Mouse (Mus musculus): Measurements from ENCODE around the gene Spag8. TPM values are rescaled to one million over a fixed set of nuclear protein-coding genes. Genes with fewer than 3 reads are reported as not detected.

Gene Spag8
- polyA plus RNA-seq, 1 experiment from 2014 or later = 1.8 TPM

DNA sequence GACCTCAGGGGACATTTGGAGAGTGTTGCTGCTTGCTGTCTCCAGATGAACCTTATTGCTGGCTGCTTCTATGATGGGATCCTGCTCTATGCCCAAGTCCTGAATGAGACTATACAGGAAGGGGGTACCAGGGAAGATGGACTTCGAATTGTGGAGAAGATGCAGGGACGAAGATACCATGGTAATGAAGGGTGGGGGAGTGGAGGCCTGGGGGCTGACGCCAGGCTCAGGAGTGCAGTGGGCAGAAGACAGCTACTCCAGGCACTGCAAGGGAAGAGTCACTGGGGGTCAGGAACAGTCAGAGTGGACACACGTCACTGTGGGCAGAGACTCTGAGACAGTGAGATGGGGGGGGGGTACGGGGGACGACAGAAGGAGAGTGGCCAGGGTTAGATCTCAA lies 12.9 kb downstream of the Spag8 start:
- Histone ChIP-seq H3K36me3 (peaks cover 17% of the 10 kb centered on the region; the same call in 1 of the 2 replicates), H3K4me2 (replicated peaks) (no peak overlapping the region), H3K9ac (no peak overlapping the region), H3K27me3 (no peaks in the 10 kb centered on the region), H3K27ac (no peak overlapping the region), H3K9me3 (no peaks in the 10 kb centered on the region), H3K4me1 (no peaks in the 10 kb centered on the region), H3K4me3 (no peak overlapping the region)
- 87% methylated on average over 6 of the region's 6 CpGs for WGBS
- ATAC-seq (ENCODE audit: insufficient number of reproducible peaks, insufficient read depth, low FRiP score, low TSS enrichment) = no peak

DNA sequence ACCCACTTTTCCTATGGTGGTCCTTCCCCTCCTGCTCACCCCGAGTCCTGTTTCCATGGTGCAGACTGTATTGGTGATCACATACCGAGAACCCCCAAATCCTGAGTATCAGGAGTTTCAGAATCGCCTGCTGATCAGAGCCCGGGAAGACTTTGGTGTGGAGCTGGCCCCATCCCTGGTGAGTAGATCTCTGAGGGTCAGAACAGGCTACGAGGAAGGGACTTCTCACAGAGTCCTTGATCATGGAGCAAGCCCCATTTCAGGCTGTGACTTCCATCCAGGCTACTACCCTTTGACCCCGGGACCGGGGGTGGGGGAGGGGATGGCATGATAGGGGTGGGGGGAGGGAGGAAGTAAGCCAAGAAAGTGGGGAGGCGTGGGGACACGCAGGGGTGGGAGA lies 13.3 kb downstream of the Spag8 start:
- 63% methylated on average over 9 of the region's 9 CpGs for WGBS
- Histone ChIP-seq H3K4me1 (no peaks in the 10 kb centered on the region), H3K4me3 (no peak overlapping the region), H3K36me3 (peaks cover 17% of the 10 kb centered on the region; the same call in 1 of the 2 replicates), H3K27ac (no peak overlapping the region), H3K9ac (no peak overlapping the region), H3K4me2 (replicated peaks) (no peak overlapping the region), H3K9me3 (no peaks in the 10 kb centered on the region), H3K27me3 (no peaks in the 10 kb centered on the region)
- ATAC-seq (ENCODE audit: insufficient number of reproducible peaks, insufficient read depth, low FRiP score, low TSS enrichment) = no peak

DNA sequence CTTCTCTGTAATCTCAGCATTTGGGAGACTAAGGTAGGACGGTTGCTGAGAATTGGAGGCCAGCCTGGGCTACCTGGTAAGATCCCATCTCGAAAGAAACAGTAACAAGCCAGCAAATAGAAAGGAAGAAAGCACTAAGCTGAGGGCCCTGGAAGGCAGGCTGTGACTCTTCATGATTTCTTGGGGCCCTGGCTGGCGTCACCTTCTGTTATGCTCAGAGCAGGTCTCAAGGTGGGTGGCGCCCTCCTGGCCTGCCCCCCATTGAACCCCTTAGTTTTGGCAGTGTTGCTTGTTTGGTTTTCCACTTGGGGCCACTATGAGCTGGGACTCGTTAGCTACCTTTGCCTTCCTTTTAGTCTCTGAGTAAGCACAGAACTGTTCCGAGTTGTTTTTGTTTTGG lies 16.6 kb downstream of the Spag8 start:
- H3K4me1 ChIP-seq = peaks cover 18% of the 10 kb centered on the region
- peaks cover 7% of the 10 kb centered on the region; the same call in 1 of the 2 replicates for H3K36me3 ChIP-seq
- no peaks in the 10 kb centered on the region for H3K9me3 ChIP-seq
- peaks cover 5% of the 10 kb centered on the region; the same call in 1 of the 2 replicates for H3K27me3 ChIP-seq
- no peak overlapping the region for H3K27ac ChIP-seq
- H3K4me3 ChIP-seq = no peak overlapping the region
- ATAC-seq (ENCODE audit: insufficient number of reproducible peaks, insufficient read depth, low FRiP score, low TSS enrichment) = no peak
- H3K9ac ChIP-seq = no peak overlapping the region
- no peak overlapping the region for H3K4me2 ChIP-seq (replicated peaks)
- WGBS = 72% methylated on average over 6 of the region's 6 CpGs

DNA sequence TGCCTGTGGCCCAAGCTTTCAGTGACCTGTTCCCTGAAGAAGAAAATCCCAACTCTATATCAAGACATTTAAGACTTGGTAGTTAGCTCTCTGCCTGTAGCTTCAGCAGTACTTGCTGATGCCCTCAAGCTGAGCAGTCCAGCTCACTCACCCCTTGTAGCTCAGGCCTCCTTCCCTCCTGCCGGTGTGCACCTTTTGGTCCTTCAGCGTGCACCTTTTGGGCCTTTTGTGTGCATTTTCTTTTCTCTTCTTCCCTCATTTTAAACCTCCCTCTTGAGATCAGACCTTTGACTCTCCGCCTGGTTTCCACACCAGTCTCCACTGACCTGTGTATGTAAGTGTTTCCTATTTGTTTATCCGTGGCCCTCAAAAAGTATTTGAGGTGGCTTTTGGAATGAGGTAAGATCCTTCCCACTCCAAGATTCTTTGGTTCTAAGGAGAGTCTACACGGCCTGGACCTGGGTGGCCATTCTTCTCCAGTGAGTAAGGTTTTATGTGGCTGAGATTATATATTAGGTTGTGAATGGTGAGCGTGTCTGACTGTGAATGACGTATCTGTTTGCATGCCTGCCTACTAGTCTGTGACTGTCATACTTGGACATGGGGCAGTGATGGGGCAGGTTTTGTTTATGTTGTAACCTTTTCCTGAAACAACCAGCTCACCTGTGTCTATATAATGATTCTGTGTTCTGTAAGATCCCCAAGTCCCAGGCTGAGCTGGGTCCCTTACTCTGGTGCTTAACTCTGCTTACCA lies 18.6 kb downstream of the Spag8 start:
- H3K4me3 ChIP-seq = no peak overlapping the region
- no peak overlapping the region; the same call in 1 of the 2 replicates for H3K4me2 ChIP-seq (replicated peaks)
- no peak overlapping the region for H3K9ac ChIP-seq
- WGBS = 83% methylated on average over 7 of the region's 7 CpGs
- H3K9me3 ChIP-seq = no peaks in the 10 kb centered on the region
- no peaks in the 10 kb centered on the region for H3K36me3 ChIP-seq
- H3K27me3 ChIP-seq = peaks cover 5% of the 10 kb centered on the region; the same call in 1 of the 2 replicates
- H3K4me1 ChIP-seq = peaks cover 28% of the 10 kb centered on the region
- no peak overlapping the region for H3K27ac ChIP-seq
- ATAC-seq (ENCODE audit: insufficient number of reproducible peaks, insufficient read depth, low FRiP score, low TSS enrichment) = no peak

DNA sequence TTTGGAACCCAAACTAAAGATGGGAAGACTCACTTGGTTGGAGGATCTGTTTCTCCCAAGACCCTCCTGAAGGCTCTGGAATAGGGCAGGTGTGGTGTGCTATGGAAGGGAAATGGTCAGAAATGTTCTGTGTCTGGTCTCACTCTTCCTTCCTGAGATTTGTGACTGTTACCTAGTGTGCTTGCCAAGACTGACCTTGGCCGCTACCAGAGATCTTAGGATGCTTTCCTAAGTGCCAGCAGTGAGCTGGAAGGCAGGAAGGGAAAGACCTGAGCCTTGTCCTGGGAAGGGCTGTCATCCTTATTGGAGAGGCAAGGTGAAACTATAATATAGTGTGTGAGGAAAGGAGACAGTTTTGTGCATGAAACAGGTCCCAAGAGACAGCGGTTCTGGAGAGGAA lies 19.7 kb downstream of the Spag8 start:
- Histone ChIP-seq H3K36me3 (no peaks in the 10 kb centered on the region), H3K9me3 (no peaks in the 10 kb centered on the region), H3K27ac (no peak overlapping the region), H3K27me3 (peaks cover 5% of the 10 kb centered on the region; the same call in 1 of the 2 replicates), H3K4me2 (replicated peaks) (0 out of 2 replicates have a peak overlapping the region, but pooled peaks have one; percentile 85), H3K4me1 (peaks cover 29% of the 10 kb centered on the region), H3K9ac (no peak overlapping the region), H3K4me3 (no peak overlapping the region)
- 92% methylated on average over 2 of the region's 2 CpGs for WGBS
- no peak for ATAC-seq (ENCODE audit: insufficient number of reproducible peaks, insufficient read depth, low FRiP score, low TSS enrichment)

DNA sequence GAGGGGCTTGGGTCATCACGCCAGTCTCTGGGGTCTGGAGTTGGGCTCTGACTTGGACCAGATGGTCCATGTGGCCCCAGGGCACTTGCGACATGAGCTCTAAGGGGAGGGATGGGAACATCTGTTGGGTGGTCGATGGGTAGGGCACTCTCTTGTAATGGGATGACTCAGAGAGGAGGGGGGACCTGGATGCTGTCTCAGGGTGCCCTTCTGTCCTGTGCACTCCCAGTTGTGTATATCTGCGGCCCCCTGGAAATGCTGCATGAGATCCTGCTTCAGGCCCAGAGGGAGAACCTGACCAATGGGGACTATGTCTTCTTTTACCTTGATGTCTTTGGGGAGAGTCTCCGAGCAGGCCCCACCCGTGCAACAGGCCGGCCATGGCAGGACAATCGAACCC lies 20.1 kb downstream of the Spag8 start:
- Histone ChIP-seq H3K9ac (no peak overlapping the region), H3K4me3 (no peak overlapping the region), H3K4me2 (replicated peaks) (peak overlapping the region; percentile 85), H3K4me1 (peaks cover 29% of the 10 kb centered on the region), H3K27ac (no peak overlapping the region), H3K27me3 (peaks cover 5% of the 10 kb centered on the region; the same call in 1 of the 2 replicates), H3K9me3 (no peaks in the 10 kb centered on the region), H3K36me3 (no peaks in the 10 kb centered on the region)
- WGBS = 73% methylated on average over 8 of the region's 8 CpGs
- no peak for ATAC-seq (ENCODE audit: insufficient number of reproducible peaks, insufficient read depth, low FRiP score, low TSS enrichment)

DNA sequence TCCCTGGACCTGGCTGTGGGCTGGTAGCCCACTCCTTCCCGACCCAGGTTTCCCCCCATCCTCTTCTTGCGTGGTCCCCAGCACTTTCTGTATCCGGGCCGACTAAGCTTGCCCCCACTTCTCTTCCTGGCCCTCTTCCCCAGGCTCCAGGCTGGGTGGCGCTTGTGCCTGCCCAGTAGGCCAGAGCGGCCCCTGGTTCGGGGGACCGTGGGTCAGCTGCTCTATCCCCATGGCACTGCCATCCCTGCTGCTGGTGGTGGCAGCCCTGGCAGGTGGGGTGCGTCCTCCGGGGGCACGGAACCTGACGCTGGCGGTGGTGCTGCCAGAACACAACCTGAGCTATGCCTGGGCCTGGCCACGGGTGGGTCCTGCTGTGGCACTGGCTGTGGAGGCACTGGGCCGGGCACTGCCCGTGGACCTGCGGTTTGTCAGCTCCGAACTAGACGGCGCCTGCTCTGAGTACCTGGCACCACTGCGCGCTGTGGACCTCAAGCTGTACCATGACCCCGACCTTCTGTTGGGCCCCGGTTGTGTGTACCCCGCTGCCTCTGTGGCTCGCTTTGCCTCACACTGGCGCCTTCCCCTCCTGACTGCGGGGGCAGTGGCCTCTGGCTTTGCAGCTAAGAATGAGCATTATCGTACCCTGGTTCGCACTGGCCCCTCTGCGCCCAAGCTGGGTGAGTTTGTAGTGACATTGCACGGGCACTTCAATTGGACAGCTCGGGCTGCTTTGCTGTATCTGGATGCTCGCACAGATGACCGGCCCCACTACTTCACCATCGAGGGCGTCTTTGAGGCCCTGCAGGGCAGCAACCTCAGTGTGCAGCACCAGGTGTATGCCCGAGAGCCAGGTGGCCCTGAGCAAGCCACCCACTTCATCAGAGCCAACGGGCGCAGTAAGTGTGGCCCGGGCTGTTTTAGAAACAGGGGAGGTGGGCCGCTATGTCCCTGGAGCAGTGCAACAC lies 21.2 kb downstream of the Spag8 start:
- no peaks in the 10 kb centered on the region for H3K36me3 ChIP-seq
- no peaks in the 10 kb centered on the region for H3K9me3 ChIP-seq
- H3K9ac ChIP-seq = peak overlapping the region; percentile 88
- H3K27ac ChIP-seq = peak overlapping the region; percentile 83
- H3K27me3 ChIP-seq = peaks cover 5% of the 10 kb centered on the region; the same call in 1 of the 2 replicates
- peak overlapping the region; percentile 63 for H3K4me3 ChIP-seq
- WGBS = 44% methylated on average over 42 of the region's 42 CpGs
- H3K4me1 ChIP-seq = peaks cover 29% of the 10 kb centered on the region
- H3K4me2 ChIP-seq (replicated peaks) = peak overlapping the region; percentile 85
- ATAC-seq (ENCODE audit: insufficient number of reproducible peaks, insufficient read depth, low FRiP score, low TSS enrichment) = 0 out of 2 replicates have a peak, but pooled peaks have one; percentile 23

DNA sequence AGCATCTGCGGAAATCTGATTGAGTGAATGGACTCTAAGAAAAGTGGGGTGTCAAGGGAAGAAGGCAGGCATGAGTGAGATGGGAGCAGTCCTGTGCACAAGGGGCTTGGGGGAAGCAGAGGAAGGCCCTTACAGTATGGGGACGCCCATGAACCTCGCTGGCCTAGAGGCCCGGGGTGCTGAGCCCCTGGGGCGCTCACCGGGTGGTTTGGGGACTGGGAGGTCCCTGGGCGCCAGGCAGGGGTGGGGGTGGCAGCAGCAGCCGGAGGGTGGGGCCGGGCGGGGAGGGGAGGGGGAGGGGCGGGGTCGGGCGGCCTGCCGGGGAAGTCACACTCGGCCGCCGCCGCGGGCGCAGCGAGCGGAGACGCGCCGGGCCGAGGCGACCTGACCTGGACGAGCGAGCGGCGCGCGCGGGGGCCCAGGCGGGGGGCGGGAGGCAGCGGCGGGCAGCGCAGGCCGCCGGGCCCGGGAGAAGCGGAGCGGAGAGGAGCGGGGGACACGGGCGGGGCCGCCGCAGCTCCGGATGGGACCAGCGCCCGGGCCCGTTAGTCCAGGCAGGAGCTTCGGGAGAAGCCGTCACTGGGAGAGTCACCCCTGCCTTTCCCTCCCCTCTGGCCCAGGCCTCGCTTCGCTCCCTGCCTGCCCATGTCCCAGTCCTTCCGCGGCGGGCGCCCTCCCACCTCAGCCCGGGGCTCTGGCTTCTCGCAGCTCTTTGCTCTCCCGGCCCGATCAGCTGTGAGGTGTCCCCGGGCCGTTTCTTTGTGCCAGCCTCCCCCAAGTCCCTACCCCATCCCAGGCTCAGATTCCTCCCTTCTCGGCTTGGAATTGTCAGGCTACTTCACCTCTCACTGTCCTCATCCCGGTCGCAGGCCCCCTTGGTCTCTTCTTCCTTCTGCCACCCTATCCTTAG lies 22.1 kb downstream of the Spag8 start, which contains the start of gene Npr2:
Npr2 (plus strand) TSS at position 890 of the 910 bp plus-strand sequence.
- Histone ChIP-seq H3K4me2 (replicated peaks) (peak within 1 kb of the TSS; percentile 85), H3K27ac (peak within 1 kb of the TSS; percentile 83), H3K4me1 (peaks cover 29% of the 10 kb centered on the region), H3K36me3 (no peaks in the 10 kb centered on the region), H3K27me3 (peaks cover 5% of the 10 kb centered on the region; the same call in 1 of the 2 replicates), H3K9ac (peak within 1 kb of the TSS; percentile 88), H3K4me3 (peak within 1 kb of the TSS; percentile 63), H3K9me3 (peaks cover 3% of the 10 kb centered on the region; the same call in 1 of the 2 replicates)
- 0 out of 2 replicates have a peak, but pooled peaks have one; percentile 26 for ATAC-seq (ENCODE audit: insufficient number of reproducible peaks, insufficient read depth, low FRiP score, low TSS enrichment)
- WGBS = under 1% methylated on average over 32 of the region's 70 CpGs

DNA sequence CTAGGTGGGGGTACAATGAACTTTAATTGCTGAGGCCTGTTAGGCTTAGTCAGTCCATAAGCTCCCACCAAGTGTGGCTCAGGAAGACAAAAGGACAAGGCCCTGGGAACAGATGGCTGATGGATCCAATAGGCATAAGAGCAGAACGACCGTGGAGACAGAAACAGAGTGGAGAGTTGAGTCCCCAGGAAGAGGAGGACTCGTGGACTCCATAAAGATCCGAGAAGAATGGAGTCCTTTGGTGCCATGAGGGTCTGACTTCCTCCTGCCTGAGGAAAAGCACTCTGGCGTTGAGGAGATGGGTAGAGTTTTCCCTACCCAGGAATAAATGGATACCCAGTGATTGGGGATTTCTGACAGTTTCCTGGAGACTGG lies 22.7 kb downstream of the Spag8 start:
- peak overlapping the region; percentile 85 for H3K4me2 ChIP-seq (replicated peaks)
- H3K4me3 ChIP-seq = peak overlapping the region; percentile 63
- H3K36me3 ChIP-seq = no peaks in the 10 kb centered on the region
- H3K27ac ChIP-seq = peak overlapping the region; percentile 83
- 20% methylated on average over 5 of the region's 5 CpGs for WGBS
- peaks cover 5% of the 10 kb centered on the region; the same call in 1 of the 2 replicates for H3K9me3 ChIP-seq
- H3K9ac ChIP-seq = no peak overlapping the region
- H3K27me3 ChIP-seq = peaks cover 5% of the 10 kb centered on the region; the same call in 1 of the 2 replicates
- no peak for ATAC-seq (ENCODE audit: insufficient number of reproducible peaks, insufficient read depth, low FRiP score, low TSS enrichment)
- peaks cover 29% of the 10 kb centered on the region for H3K4me1 ChIP-seq

DNA sequence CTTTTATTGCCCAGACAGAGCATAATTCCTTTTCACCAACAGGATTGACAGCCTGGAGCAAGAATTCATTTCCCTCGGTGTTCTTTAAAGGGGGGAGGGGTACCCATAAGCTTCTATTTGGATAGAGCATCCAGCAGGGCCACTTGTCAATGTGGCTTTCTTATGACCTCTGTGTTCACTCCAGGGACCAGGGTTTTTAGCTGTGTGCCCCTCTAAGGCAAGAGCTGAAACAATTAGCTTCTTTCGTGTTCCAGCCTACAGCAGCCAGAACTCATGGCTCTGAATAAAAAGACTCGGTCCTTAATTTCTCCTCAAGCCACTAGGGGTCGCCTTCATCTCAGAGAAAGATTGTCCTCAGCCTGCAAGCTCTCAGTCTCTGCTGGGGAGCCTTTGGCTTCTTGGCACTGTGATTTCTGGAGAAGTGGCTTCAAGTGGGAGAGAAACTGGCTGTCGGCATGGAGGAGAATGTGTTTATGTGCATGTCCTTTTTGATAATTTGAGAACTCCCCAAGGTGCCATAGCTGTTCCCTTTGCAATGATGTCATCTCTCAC lies 23.3 kb downstream of the Spag8 start:
- H3K4me3 ChIP-seq = no peak overlapping the region
- peak overlapping the region; percentile 83; the same call in 1 of the 2 replicates for H3K27ac ChIP-seq
- 0 out of 2 replicates have a peak, but pooled peaks have one; percentile 23 for ATAC-seq (ENCODE audit: insufficient number of reproducible peaks, insufficient read depth, low FRiP score, low TSS enrichment)
- H3K36me3 ChIP-seq = no peaks in the 10 kb centered on the region
- no peak overlapping the region for H3K9ac ChIP-seq
- peak overlapping the region; percentile 28 for H3K4me2 ChIP-seq (replicated peaks)
- WGBS = 5% methylated on average over 5 of the region's 5 CpGs
- H3K4me1 ChIP-seq = peaks cover 29% of the 10 kb centered on the region
- H3K9me3 ChIP-seq = peaks cover 10% of the 10 kb centered on the region
- H3K27me3 ChIP-seq = peaks cover 5% of the 10 kb centered on the region; the same call in 1 of the 2 replicates
